Mouse (Mus musculus): ENCODE results near the gene Sorcs1.

The Sorcs1 gene

DNA sequence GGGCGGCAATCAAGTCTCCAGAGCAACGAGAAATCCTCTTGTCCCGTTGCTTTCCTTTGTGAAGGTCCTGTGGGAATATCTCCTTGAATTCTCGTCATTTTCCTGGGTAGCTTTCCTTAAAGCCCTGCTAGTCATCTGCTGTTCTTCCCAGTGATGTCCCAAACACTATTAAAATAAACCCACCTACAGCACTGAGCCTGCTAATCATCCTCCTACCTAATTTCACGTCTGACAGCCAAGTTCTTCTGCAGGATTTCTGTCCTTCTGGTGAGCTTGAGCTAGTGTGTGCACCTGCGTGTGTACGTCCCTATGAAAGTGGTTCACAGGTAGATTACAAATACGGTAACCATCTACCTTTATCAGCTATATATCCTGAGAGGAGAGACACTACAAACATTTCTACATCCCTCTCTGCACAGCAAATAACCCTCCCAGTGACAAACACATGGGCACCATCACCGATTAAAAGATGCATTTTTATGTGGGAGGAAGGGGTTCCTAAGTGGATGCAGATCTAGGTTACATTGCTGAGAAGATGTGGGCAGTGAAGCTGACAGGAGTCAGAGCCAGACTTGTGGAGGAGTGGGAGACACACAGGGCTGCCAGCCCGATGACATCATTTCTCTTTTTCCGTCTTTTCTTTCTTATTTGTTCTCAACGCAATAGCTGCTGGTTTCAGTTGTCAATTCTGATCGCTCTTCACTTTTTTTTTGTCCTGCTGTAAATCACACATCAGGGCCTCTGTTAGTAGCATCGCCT, 259.3 kb downstream of the Sorcs1 start:
- DNase-seq (ENCODE audit: low spot score) = no peak

DNA sequence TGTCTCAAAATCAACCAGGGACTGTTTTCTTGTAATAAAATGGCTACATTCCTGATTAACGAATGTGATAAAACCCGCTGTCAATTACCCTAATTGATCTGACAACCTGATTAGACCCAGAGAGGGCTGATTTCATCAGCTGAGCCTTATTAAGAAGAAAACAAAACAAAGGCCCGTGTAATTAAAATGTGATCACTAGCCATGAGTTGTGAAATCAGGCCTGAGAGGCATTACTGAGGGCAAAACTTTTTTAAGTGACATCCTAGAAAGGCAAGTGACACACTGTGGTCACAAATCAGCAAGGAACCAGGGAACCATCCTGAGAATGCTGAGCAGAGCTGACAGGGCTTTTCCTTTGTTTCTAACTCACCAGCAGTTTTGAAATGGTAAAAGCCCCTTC, 267.9 kb downstream of the Sorcs1 start:
- no peak for DNase-seq (ENCODE audit: low spot score)

GRCm38 (mm10) chr19:50398341-50398740, 280.1 kb downstream of the Sorcs1 start:
- no peak for DNase-seq (ENCODE audit: low spot score)

GRCm38 (mm10) chr19:50395731-50396130, 282.7 kb downstream of the Sorcs1 start:
- DNase-seq (ENCODE audit: low spot score) = no peak

DNA sequence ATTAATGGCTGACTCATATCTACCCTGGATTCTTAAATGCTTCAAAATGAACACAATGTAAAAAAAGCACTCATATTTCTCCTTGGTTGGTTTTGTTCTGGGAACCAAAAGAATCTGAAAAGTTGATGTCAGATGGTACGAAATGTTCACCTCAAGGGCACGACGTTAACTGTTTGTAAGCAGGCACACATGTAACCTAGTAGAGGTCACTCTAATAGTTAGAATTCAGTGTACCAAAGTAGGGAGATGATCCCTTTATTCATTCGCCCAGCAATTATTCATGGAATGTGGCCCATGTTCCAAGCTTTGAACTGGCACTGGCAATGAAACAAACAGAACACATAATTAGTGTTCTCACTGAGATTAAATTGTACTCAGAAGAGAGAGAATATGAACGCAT, 284.3 kb downstream of the Sorcs1 start:
- DNase-seq (ENCODE audit: low spot score) = no peak

GRCm38 (mm10) chr19:50389925-50390552, 288.4 kb downstream of the Sorcs1 start:
- no peak for DNase-seq (ENCODE audit: low spot score)

GRCm38 (mm10) chr19:50378901-50379300, 299.5 kb downstream of the Sorcs1 start:
- no peak for DNase-seq (ENCODE audit: low spot score)

DNA sequence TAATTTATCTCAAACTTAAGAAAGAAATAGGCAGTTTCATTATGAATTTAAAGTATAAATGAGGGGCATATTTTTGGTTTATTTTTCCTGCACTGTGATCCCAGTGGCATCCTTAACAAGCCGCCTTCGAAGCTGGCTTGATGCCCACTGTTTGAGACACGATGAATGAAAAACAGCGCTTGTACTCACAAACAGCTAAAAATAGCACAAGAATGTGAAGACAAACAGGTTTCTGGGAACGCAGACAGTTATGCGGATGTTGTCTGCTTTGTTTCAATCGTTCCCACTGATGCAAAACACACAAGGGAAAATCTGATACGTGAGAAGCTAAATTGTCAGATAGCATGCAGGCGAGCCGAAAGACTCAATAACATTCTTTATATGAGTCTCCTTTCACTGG, 303.7 kb downstream of the Sorcs1 start:
- no peak for DNase-seq (ENCODE audit: low spot score)

DNA sequence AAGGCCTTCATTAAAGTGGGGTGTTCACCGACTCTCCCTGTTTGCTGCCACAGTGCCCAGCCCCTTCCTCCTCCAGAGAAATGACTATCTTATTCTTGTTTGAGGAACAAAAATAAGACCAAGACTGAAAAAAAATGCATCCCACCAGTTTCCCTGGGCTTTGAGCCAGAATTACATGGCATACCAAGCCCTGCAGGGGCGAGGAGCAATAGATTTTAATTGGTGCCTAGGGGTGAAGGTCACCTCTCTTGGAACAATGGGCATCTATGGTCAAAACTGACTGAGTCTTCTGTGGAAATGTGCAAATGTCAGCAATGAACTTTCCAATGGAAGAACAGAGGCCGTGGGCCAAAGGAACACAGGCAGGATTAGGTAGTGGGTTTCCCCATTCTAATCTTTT, 312.0 kb downstream of the Sorcs1 start:
- DNase-seq (ENCODE audit: low spot score) = no peak

DNA sequence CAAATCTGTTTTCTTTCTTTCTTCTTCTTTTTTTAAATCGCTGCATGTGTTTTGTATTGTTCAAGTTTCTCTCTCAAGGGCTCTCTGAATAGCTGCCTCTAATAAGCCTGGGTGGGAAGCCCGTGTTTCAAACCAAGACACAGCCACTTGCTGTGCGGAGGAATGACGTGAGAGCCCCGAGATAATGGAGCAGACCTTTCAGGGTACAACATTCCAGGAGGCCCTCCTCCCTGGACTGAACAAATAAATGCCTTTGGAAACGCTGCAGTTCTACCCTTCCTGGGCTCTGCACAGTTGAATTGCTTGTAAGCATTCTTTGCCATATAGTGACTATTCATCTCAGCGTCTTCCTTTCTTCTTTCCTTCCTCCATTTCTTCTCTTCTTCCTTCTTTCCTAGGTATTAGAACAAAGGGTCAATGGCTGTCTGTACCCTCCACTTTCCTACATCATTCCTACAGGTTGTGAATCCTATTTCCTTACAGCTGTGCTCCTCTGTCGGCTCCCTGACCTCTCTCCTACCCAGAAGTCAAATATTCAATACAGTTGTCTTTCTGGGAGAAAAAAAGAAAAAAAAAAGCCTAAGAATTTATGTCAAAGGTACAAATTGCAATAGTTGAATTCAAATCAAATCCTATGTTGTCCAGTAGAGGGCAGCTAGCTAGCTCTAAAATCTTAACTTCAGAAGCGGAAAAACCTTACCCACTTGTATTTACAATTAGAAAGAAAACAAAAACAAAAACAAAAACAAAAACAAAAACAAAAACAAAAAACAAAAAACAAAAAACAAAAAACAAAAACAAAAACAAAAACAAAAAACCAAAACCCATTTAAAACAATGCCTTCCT, 315.6 kb downstream of the Sorcs1 start:
- DNase-seq (ENCODE audit: low spot score) = no peak

GRCm38 (mm10) chr19:50358561-50358960, 319.9 kb downstream of the Sorcs1 start:
- DNase-seq (ENCODE audit: low spot score) = no peak

DNA sequence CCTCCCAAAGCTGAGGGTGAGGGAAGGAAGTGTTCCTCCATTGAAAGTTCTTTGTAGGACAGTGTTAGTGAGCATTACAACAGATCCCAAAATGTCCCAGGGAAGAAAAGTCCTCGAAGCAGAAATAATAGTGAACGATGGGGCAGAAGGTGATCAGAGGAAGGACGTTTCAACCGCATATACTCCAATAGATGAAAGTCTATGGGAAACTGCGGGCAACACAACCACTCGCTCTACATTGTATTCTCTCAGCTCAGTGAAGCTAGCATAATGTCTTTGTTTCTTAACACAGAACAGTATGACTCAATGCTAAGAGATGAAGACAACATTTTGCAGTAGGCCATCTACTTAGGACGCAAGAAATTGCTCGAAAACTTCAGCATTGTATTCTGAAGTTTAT, 339.2 kb downstream of the Sorcs1 start:
- DNase-seq (ENCODE audit: low spot score) = no peak

GRCm38 (mm10) chr19:50336751-50337150, 341.7 kb downstream of the Sorcs1 start:
- DNase-seq (ENCODE audit: low spot score) = no peak

- no peak for DNase-seq (ENCODE audit: low spot score)
These were observed 347.3 kb downstream of the Sorcs1 start for GRCm38 (mm10) chr19:50331136-50331535.

DNA sequence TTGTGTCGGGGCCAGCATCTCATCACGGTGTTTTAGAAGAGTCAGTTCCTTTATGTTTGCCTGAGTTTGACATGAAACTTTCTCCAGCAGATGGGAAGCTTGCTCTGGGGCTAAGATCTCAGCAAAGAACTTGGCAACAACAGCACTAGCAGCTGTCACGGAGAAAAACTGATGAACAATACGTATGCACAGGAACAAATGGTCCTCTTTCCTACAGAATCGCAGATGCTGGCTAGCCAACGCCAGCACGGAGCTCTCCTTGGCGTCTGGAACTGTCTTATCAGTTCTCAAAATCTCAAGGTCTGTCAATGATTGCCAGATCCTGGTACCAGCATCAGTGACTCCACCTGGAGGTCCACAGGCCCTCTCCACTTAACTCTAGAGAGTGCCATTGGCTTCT, 350.6 kb downstream of the Sorcs1 start:
- DNase-seq (ENCODE audit: low spot score) = no peak

DNA sequence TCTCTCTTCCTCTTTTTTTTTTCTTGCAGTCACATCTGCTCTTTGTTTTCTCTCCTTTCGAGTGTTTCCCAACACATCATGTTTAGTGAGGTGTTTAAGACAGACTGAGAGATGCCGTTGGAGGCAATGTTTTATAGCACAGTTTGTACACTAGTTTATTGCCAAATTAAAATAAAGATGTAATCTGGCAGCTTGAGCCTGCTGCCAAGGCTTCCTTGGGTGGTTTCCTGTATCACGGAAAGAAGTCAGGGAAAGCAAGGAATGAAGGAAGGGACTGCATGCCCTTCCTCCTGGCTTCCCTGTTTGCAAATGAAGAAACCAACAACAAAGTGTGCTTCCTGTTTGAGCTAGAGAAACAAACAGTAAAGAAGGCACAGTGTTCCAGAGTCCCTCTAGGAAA, 352.3 kb downstream of the Sorcs1 start:
- no peak for DNase-seq (ENCODE audit: low spot score)

GRCm38 (mm10) chr19:50325686-50326085, 352.8 kb downstream of the Sorcs1 start:
- DNase-seq (ENCODE audit: low spot score) = no peak

GRCm38 (mm10) chr19:50307046-50307445, 371.4 kb downstream of the Sorcs1 start:
- DNase-seq (ENCODE audit: low spot score) = no peak

GRCm38 (mm10) chr19:50294205-50294604, 384.2 kb downstream of the Sorcs1 start:
- DNase-seq (ENCODE audit: low spot score) = no peak

DNA sequence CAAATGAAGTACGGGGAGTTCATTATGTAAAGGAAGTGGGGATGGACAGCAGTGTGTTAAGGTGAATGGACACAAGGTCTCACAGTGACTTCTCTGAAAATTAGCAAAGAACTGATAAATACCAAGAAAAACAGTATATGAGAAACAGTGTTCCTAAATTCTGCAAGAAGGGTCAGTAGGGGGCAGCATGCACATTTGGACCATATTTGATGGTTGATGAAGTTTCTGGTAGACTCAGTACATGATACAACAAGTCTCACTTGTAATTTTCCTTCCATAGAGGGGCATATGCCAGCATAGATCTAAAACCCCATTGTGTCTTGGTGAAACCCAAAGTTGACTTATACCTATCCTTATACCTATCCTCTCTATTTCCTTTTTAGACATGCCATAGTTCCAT, 414.0 kb downstream of the Sorcs1 start:
- no peak for DNase-seq (ENCODE audit: low spot score)

DNA sequence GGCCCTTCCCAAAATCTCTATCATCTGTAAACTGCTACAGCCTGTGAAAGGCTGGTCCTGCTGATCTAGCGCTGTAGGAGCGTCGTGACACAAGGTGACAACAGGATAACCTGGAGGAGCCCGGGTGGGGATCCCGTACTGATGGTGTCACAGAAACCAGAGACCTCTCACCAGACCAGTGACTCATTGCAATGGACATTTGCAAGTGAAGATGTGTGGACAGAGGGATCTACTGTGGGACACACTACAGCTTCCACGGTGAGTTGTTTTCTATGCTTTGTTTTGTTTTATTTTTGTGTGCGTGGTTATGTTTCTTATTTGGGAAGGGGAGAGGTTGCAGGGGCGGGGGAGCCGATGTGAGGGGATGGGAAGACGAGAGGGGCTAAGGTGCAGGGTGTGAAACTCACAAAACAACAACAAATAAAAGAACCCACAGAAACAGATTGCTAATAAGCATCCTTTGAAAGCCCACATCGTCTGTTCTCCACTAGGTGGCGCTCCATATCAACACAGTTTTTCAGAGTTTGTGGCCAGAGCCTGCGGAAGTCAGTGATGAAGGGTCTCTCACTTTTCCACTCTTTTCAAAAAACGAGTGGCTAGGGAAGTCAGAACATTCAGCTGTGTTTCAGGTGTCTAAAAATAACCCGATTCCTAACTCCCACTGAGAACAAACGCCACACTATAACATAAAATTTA, 419.6 kb downstream of the Sorcs1 start:
- no peak for DNase-seq (ENCODE audit: low spot score)

DNA sequence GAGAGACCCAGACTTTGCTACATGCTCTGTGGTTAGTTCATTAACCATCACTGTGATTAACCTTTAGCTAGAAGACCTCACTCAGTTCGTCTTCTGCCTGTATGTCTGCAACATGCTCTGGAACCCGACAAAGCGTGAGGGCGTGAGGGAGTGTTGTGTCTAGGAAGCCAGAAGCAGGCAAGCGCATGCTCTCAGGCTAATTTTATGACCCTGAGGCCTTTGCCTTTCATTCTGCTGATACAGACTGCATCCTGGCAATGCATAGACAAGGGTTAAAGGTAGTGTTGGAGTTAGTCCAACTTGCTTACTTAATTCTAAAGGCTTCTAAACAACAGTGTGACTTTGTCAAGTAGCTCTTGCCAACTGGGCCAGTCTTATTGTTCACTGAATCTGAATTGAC, 458.0 kb downstream of the Sorcs1 start:
- DNase-seq (ENCODE audit: low spot score) = no peak

All from T-cell, adult 2 months (primary cell).